Mouse (Mus musculus) E14TG2a.4 (cell line): Measurements from ENCODE around the gene Tma7.

Source experiments
- CTCF ChIP-seq: conservative IDR thresholded peaks from 2 replicates; pipeline ENCODE4 v1.5.1; 2014; ENCODE audit warnings: low read length
- NANOG ChIP-seq: IDR thresholded peaks from 2 replicates; pipeline ENCODE4 v1.6.1; 2014; ENCODE audit warnings: borderline replicate concordance, low read length, mixed read lengths

- TF ChIP-seq CTCF (no peak), NANOG (peak; percentile 53)
Measured at GRCm38 (mm10) chr9:109082124-109082800, at the start of gene Tma7, which contains the start of gene Ccdc51.
